Mouse (Mus musculus): ENCODE measurements around the gene Zfp428. TPM values are rescaled to one million over a fixed set of nuclear protein-coding genes. Genes with fewer than 3 reads are reported as not detected.

The Zfp428 gene
- polyA plus RNA-seq (2015; fragmentation: Nextera tagmentation; extraction: Ambion mirVana), result 95.8 and 96.3 TPM in 2 replicates

- H3K4me2 ChIP-seq, result peak within 1 kb of the TSS; percentile 75
- peak within 1 kb of the TSS; percentile 74 for H3K4me3 ChIP-seq
- peak; percentile 86 for ATAC-seq (ENCODE audit: insufficient number of reproducible peaks, insufficient read depth, low FRiP score, low TSS enrichment, low read depth)
- peaks cover 37% of the 10 kb centered on the region for H3K4me1 ChIP-seq
- H3K9ac ChIP-seq, result peak within 1 kb of the TSS; percentile 96
- no peaks in the 10 kb centered on the region for H3K9me3 ChIP-seq
- 0 out of 2 replicates have a peak, but pooled peaks cover 4% of the 10 kb centered on the region for H3K27me3 ChIP-seq
- peaks cover 20% of the 10 kb centered on the region for H3K36me3 ChIP-seq
- H3K27ac ChIP-seq, result peak within 1 kb of the TSS; percentile 100
- under 1% methylated on average over 84 of the region's 84 CpGs for WGBS
Observed at GRCm38 (mm10) chr7:24506838-24507725, at the start of gene Zfp428. Gene Zfp428 (plus strand): TSS chr7:24507006.

GRCm38 (mm10) chr7:24457726-24458370, 49.0 kb upstream of the Zfp428 start:
- WGBS, result 65% methylated on average over 10 of the region's 10 CpGs
- H3K4me3 ChIP-seq, result no peak overlapping the region
- no peak for ATAC-seq (ENCODE audit: insufficient number of reproducible peaks, insufficient read depth, low FRiP score, low TSS enrichment, low read depth)

GRCm38 (mm10) chr7:24459440-24459839, 47.4 kb upstream of the Zfp428 start:
- WGBS, result 70% methylated on average over 5 of the region's 5 CpGs
- no peaks in the 10 kb centered on the region for H3K36me3 ChIP-seq
- peaks cover 17% of the 10 kb centered on the region for H3K4me1 ChIP-seq
- no peak overlapping the region for H3K4me3 ChIP-seq
- no peaks in the 10 kb centered on the region for H3K9me3 ChIP-seq
- H3K9ac ChIP-seq, result no peak overlapping the region
- H3K4me2 ChIP-seq, result no peak overlapping the region
- ATAC-seq (ENCODE audit: insufficient number of reproducible peaks, insufficient read depth, low FRiP score, low TSS enrichment, low read depth), result no peak
- H3K27me3 ChIP-seq, result peaks cover 13% of the 10 kb centered on the region; the same call in 1 of the 2 replicates
- no peak overlapping the region for H3K27ac ChIP-seq

More at GRCm38 (mm10) chr7:24457726-24458370, 49.0 kb upstream of the Zfp428 start:
- Histone ChIP-seq H3K4me1 (peaks cover 13% of the 10 kb centered on the region), H3K9ac (peak overlapping the region; percentile 21; the same call in 1 of the 2 replicates), H3K27me3 (0 out of 2 replicates have a peak, but pooled peaks cover 6% of the 10 kb centered on the region), H3K9me3 (no peaks in the 10 kb centered on the region), H3K4me2 (no peak overlapping the region), H3K27ac (no peak overlapping the region), H3K36me3 (no peaks in the 10 kb centered on the region)

GRCm38 (mm10) chr7:24459843-24460242, 47.0 kb upstream of the Zfp428 start:
- Histone ChIP-seq H3K4me2 (no peak overlapping the region), H3K9ac (no peak overlapping the region), H3K9me3 (no peaks in the 10 kb centered on the region), H3K4me1 (peaks cover 17% of the 10 kb centered on the region), H3K27ac (no peak overlapping the region), H3K36me3 (no peaks in the 10 kb centered on the region), H3K27me3 (peaks cover 13% of the 10 kb centered on the region; the same call in 1 of the 2 replicates), H3K4me3 (no peak overlapping the region)
- no peak for ATAC-seq (ENCODE audit: insufficient number of reproducible peaks, insufficient read depth, low FRiP score, low TSS enrichment, low read depth)
- 72% methylated on average over 3 of the region's 3 CpGs for WGBS

- H3K9ac ChIP-seq, result no peak overlapping the region
- no peak overlapping the region for H3K4me2 ChIP-seq
- no peaks in the 10 kb centered on the region for H3K9me3 ChIP-seq
- no peak overlapping the region for H3K27ac ChIP-seq
- H3K27me3 ChIP-seq, result peaks cover 13% of the 10 kb centered on the region; the same call in 1 of the 2 replicates
- peaks cover 17% of the 10 kb centered on the region for H3K4me1 ChIP-seq
- H3K4me3 ChIP-seq, result no peak overlapping the region
- no peak for ATAC-seq (ENCODE audit: insufficient number of reproducible peaks, insufficient read depth, low FRiP score, low TSS enrichment, low read depth)
- WGBS, result 61% methylated on average over 14 of the region's 14 CpGs
- no peaks in the 10 kb centered on the region for H3K36me3 ChIP-seq
Observed at GRCm38 (mm10) chr7:24461376-24462051, 45.3 kb upstream of the Zfp428 start.

GRCm38 (mm10) chr7:24462388-24463319, 44.2 kb upstream of the Zfp428 start, which contains the start of gene Plaur:
Gene Plaur (plus strand): TSS chr7:24462484.
- H3K4me2 ChIP-seq, result peak within 1 kb of the TSS; percentile 52
- 12% methylated on average over 27 of the region's 27 CpGs for WGBS
- peak within 1 kb of the TSS; percentile 32 for H3K9ac ChIP-seq
- H3K36me3 ChIP-seq, result no peaks in the 10 kb centered on the region
- H3K4me1 ChIP-seq, result peaks cover 17% of the 10 kb centered on the region
- H3K9me3 ChIP-seq, result no peaks in the 10 kb centered on the region
- 0 out of 2 replicates have a peak, but pooled peaks have one; percentile 18 for ATAC-seq (ENCODE audit: insufficient number of reproducible peaks, insufficient read depth, low FRiP score, low TSS enrichment, low read depth)
- no peak within 1 kb of the TSS for H3K27ac ChIP-seq
- H3K4me3 ChIP-seq, result peak within 1 kb of the TSS; percentile 28
- H3K27me3 ChIP-seq, result peaks cover 13% of the 10 kb centered on the region; the same call in 1 of the 2 replicates

- no peak for ATAC-seq (ENCODE audit: insufficient number of reproducible peaks, insufficient read depth, low FRiP score, low TSS enrichment, low read depth)
- peaks cover 8% of the 10 kb centered on the region; the same call in 1 of the 2 replicates for H3K9me3 ChIP-seq
- 84% methylated on average over 6 of the region's 6 CpGs for WGBS
- H3K4me2 ChIP-seq, result no peak overlapping the region
- H3K4me3 ChIP-seq, result no peak overlapping the region
- no peaks in the 10 kb centered on the region for H3K36me3 ChIP-seq
- H3K27ac ChIP-seq, result no peak overlapping the region
- H3K27me3 ChIP-seq, result peaks cover 13% of the 10 kb centered on the region; the same call in 1 of the 2 replicates
- peaks cover 11% of the 10 kb centered on the region for H3K4me1 ChIP-seq
- no peak overlapping the region for H3K9ac ChIP-seq
Observed at GRCm38 (mm10) chr7:24466835-24467234, 40.0 kb upstream of the Zfp428 start.

GRCm38 (mm10) chr7:24467886-24468285, 38.9 kb upstream of the Zfp428 start:
- Histone ChIP-seq H3K27ac (no peak overlapping the region), H3K27me3 (peaks cover 7% of the 10 kb centered on the region; the same call in 1 of the 2 replicates), H3K9ac (no peak overlapping the region), H3K9me3 (peaks cover 8% of the 10 kb centered on the region; the same call in 1 of the 2 replicates), H3K4me1 (peaks cover 4% of the 10 kb centered on the region; the same call in 1 of the 2 replicates), H3K36me3 (no peaks in the 10 kb centered on the region), H3K4me2 (no peak overlapping the region), H3K4me3 (no peak overlapping the region)
- WGBS, result 79% methylated on average over 5 of the region's 5 CpGs
- ATAC-seq (ENCODE audit: insufficient number of reproducible peaks, insufficient read depth, low FRiP score, low TSS enrichment, low read depth), result no peak

GRCm38 (mm10) chr7:24469126-24469525, 37.7 kb upstream of the Zfp428 start:
- 0 out of 2 replicates have a peak, but pooled peaks cover 1% of the 10 kb centered on the region for H3K27me3 ChIP-seq
- H3K9me3 ChIP-seq, result peaks cover 8% of the 10 kb centered on the region; the same call in 1 of the 2 replicates
- 86% methylated on average over 3 of the region's 3 CpGs for WGBS
- no peak overlapping the region for H3K4me2 ChIP-seq
- H3K9ac ChIP-seq, result no peak overlapping the region
- 0 out of 2 replicates have a peak, but pooled peaks cover under 1% of the 10 kb centered on the region for H3K4me1 ChIP-seq
- no peak overlapping the region for H3K4me3 ChIP-seq
- no peak for ATAC-seq (ENCODE audit: insufficient number of reproducible peaks, insufficient read depth, low FRiP score, low TSS enrichment, low read depth)
- no peak overlapping the region for H3K27ac ChIP-seq
- no peaks in the 10 kb centered on the region for H3K36me3 ChIP-seq

- H3K9ac ChIP-seq, result no peak overlapping the region
- no peaks in the 10 kb centered on the region for H3K36me3 ChIP-seq
- peaks cover 8% of the 10 kb centered on the region; the same call in 1 of the 2 replicates for H3K9me3 ChIP-seq
- WGBS, result 95% methylated on average over 7 of the region's 7 CpGs
- no peak overlapping the region for H3K27ac ChIP-seq
- H3K27me3 ChIP-seq, result no peaks in the 10 kb centered on the region
- H3K4me2 ChIP-seq, result no peak overlapping the region
- H3K4me1 ChIP-seq, result peaks cover 10% of the 10 kb centered on the region
- H3K4me3 ChIP-seq, result no peak overlapping the region
- no peak for ATAC-seq (ENCODE audit: insufficient number of reproducible peaks, insufficient read depth, low FRiP score, low TSS enrichment, low read depth)
Observed at GRCm38 (mm10) chr7:24470356-24470755, 36.5 kb upstream of the Zfp428 start.

Measured in embryonic facial prominence, embryonic 13.5 days (tissue).